Mouse (Mus musculus): ENCODE data around the gene Ccdc127. TPM values are rescaled to one million over a fixed set of nuclear protein-coding genes. Genes with fewer than 3 reads are reported as not detected.

The Ccdc127 gene
- 3.6 and 4.0 TPM in 2 replicates for polyA plus RNA-seq (2012; rRNA removed)

GRCm38 (mm10) chr13:74349566-74350434 lies at the start of gene Ccdc127, which contains the start of gene Sdha:
Gene Ccdc127, plus strand, starts transcription at chr13:74350309.
Gene Sdha, minus strand, starts transcription at chr13:74350280.
- H3K36me3 ChIP-seq (ENCODE audit: control insufficient read depth, insufficient read depth, low read length), result no peaks in the 10 kb centered on the region
- 2% methylated on average over 57 of the region's 57 CpGs for WGBS
- TF ChIP-seq CTCF (IDR thresholded peaks at IDR 0.05; ENCODE audit: borderline replicate concordance, control insufficient read depth, extremely low read depth, insufficient read depth, low read length, poor library complexity) (0 out of 2 replicates have a peak, but pooled peaks have one; percentile 64), POLR2A (IDR thresholded peaks at IDR 0.05; ENCODE audit: control insufficient read depth, extremely low read depth, insufficient read depth, low read length, poor library complexity) (peak; percentile 92)
- no peaks in the 10 kb centered on the region for H3K27me3 ChIP-seq (ENCODE audit: control insufficient read depth, insufficient read depth, low read length)
- no peak within 1 kb of the TSS for H3K27ac ChIP-seq (ENCODE audit: control insufficient read depth, insufficient read depth, low read length)
- peak within 1 kb of the TSS; percentile 62 for H3K4me3 ChIP-seq (ENCODE audit: control insufficient read depth, insufficient read depth, low read length)
- H3K4me1 ChIP-seq (replicated peaks; ENCODE audit: control insufficient read depth, insufficient read depth, low read length), result no peaks in the 10 kb centered on the region
- DNase-seq, result peak; percentile 96

- Histone ChIP-seq H3K4me3 (ENCODE audit: control insufficient read depth, insufficient read depth, low read length) (no peak overlapping the region), H3K36me3 (ENCODE audit: control insufficient read depth, insufficient read depth, low read length) (peaks cover 31% of the 10 kb centered on the region), H3K27me3 (ENCODE audit: control insufficient read depth, insufficient read depth, low read length) (no peaks in the 10 kb centered on the region), H3K4me1 (replicated peaks; ENCODE audit: control insufficient read depth, insufficient read depth, low read length) (no peaks in the 10 kb centered on the region), H3K27ac (ENCODE audit: control insufficient read depth, insufficient read depth, low read length) (no peak overlapping the region)
- 51% methylated on average over 4 of the region's 4 CpGs for WGBS
- DNase-seq, result peak; percentile 49
- no peak for TF ChIP-seq POLR2A (IDR thresholded peaks at IDR 0.05; ENCODE audit: control insufficient read depth, extremely low read depth, insufficient read depth, low read length, poor library complexity)
- TF ChIP-seq CTCF (IDR thresholded peaks at IDR 0.05; ENCODE audit: borderline replicate concordance, control insufficient read depth, extremely low read depth, insufficient read depth, low read length, poor library complexity), result peak; percentile 64; the same call in 1 of the 2 replicates
Observed at GRCm38 (mm10) chr13:74300925-74301606, 49.0 kb upstream of the Ccdc127 start.

DNA sequence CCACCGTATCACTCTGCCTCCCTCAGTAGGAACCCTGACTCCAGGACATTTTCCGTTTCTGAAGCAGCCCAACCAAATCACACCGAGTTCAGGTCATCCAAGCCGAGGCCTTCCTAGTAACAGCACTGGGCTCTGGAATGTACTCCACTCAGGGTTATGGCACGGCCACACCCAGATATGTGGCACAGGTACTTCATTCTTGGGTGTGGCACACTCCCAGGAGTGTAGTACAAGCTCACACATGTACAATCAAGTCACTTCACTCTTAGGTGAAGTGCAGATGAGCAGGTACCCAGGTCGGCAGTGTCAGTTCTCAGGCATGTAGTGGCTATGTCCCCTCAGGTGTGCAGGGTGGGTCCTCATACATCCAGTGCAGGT lies 48.5 kb upstream of the Ccdc127 start:
- no peaks in the 10 kb centered on the region for H3K4me1 ChIP-seq (replicated peaks; ENCODE audit: control insufficient read depth, insufficient read depth, low read length)
- H3K27me3 ChIP-seq (ENCODE audit: control insufficient read depth, insufficient read depth, low read length), result no peaks in the 10 kb centered on the region
- no peak for DNase-seq
- no peak for TF ChIP-seq CTCF (IDR thresholded peaks at IDR 0.05; ENCODE audit: borderline replicate concordance, control insufficient read depth, extremely low read depth, insufficient read depth, low read length, poor library complexity)
- TF ChIP-seq POLR2A (IDR thresholded peaks at IDR 0.05; ENCODE audit: control insufficient read depth, extremely low read depth, insufficient read depth, low read length, poor library complexity), result no peak
- H3K36me3 ChIP-seq (ENCODE audit: control insufficient read depth, insufficient read depth, low read length), result peaks cover 31% of the 10 kb centered on the region
- no peak overlapping the region for H3K4me3 ChIP-seq (ENCODE audit: control insufficient read depth, insufficient read depth, low read length)
- WGBS, result 88% methylated on average over 6 of the region's 6 CpGs
- H3K27ac ChIP-seq (ENCODE audit: control insufficient read depth, insufficient read depth, low read length), result no peak overlapping the region

GRCm38 (mm10) chr13:74302050-74303037 lies 47.8 kb upstream of the Ccdc127 start:
- TF ChIP-seq POLR2A (IDR thresholded peaks at IDR 0.05; ENCODE audit: control insufficient read depth, extremely low read depth, insufficient read depth, low read length, poor library complexity), result no peak
- TF ChIP-seq CTCF (IDR thresholded peaks at IDR 0.05; ENCODE audit: borderline replicate concordance, control insufficient read depth, extremely low read depth, insufficient read depth, low read length, poor library complexity), result no peak
- 95% methylated on average over 10 of the region's 10 CpGs for WGBS
- H3K36me3 ChIP-seq (ENCODE audit: control insufficient read depth, insufficient read depth, low read length), result peaks cover 36% of the 10 kb centered on the region
- H3K4me3 ChIP-seq (ENCODE audit: control insufficient read depth, insufficient read depth, low read length), result no peak overlapping the region
- H3K27me3 ChIP-seq (ENCODE audit: control insufficient read depth, insufficient read depth, low read length), result no peaks in the 10 kb centered on the region
- no peak overlapping the region for H3K27ac ChIP-seq (ENCODE audit: control insufficient read depth, insufficient read depth, low read length)
- DNase-seq, result peak; percentile 11
- H3K4me1 ChIP-seq (replicated peaks; ENCODE audit: control insufficient read depth, insufficient read depth, low read length), result no peaks in the 10 kb centered on the region

GRCm38 (mm10) chr13:74305380-74305779 lies 44.7 kb upstream of the Ccdc127 start:
- H3K36me3 ChIP-seq (ENCODE audit: control insufficient read depth, insufficient read depth, low read length), result peaks cover 60% of the 10 kb centered on the region
- H3K4me1 ChIP-seq (replicated peaks; ENCODE audit: control insufficient read depth, insufficient read depth, low read length), result no peaks in the 10 kb centered on the region
- H3K27me3 ChIP-seq (ENCODE audit: control insufficient read depth, insufficient read depth, low read length), result no peaks in the 10 kb centered on the region
- no peak for TF ChIP-seq POLR2A (IDR thresholded peaks at IDR 0.05; ENCODE audit: control insufficient read depth, extremely low read depth, insufficient read depth, low read length, poor library complexity)
- no peak for TF ChIP-seq CTCF (IDR thresholded peaks at IDR 0.05; ENCODE audit: borderline replicate concordance, control insufficient read depth, extremely low read depth, insufficient read depth, low read length, poor library complexity)
- no peak overlapping the region for H3K27ac ChIP-seq (ENCODE audit: control insufficient read depth, insufficient read depth, low read length)
- H3K4me3 ChIP-seq (ENCODE audit: control insufficient read depth, insufficient read depth, low read length), result no peak overlapping the region
- 97% methylated on average over 6 of the region's 6 CpGs for WGBS
- DNase-seq, result no peak
